12 mouse cellular contexts compared by ENCODE assay signal in genomic region chr5:38812386-38812785, GRCm38 (mm10).
DNase-seq lines count a peak whose midpoint lies in the region; ATAC-seq and TF ChIP-seq lines count a peak whose summit lies in the region.
"Had no signal": no experiment of that assay in that cellular context is flagged by ENCODE, and none has a peak within 500 bp of the region (broad histone marks: within the 10 kb centered on the region; RNA-seq: fewer than 3 reads in every experiment).

No protein-coding gene starts in this region.

- H3K9ac ChIP-seq in embryonic facial prominence, embryonic 14.5 days (ENCODE audit: low read depth, low read length), result no peak overlapping the region
- no peak overlapping the region for H3K9ac ChIP-seq in kidney, postnatal 0 days (ENCODE audit: low read depth, low read length)
- H3K9ac ChIP-seq: embryonic facial prominence, embryonic 15.5 days had no signal

- 44% methylated on average over 7 of the region's 7 CpGs for WGBS in embryonic facial prominence, embryonic 14.5 days
- WGBS in kidney, postnatal 0 days, result 15% methylated on average over 7 of the region's 7 CpGs

- peak overlapping the region; percentile 10; the same call in 1 of the 2 replicates for H3K4me2 ChIP-seq in embryonic facial prominence, embryonic 14.5 days (ENCODE audit: low read depth, low read length)
- H3K4me2 ChIP-seq in kidney, postnatal 0 days (ENCODE audit: low read length), result peak overlapping the region; percentile 41
- H3K4me2 ChIP-seq: embryonic facial prominence, embryonic 15.5 days had no signal

- H3K4me1 ChIP-seq in embryonic facial prominence, embryonic 14.5 days (ENCODE audit: control insufficient read depth, insufficient read depth, low read length), result peaks cover 14% of the 10 kb centered on the region; the same call in 1 of the 2 replicates
- no peaks in the 10 kb centered on the region; the same call in 1 of the 2 replicates for H3K4me1 ChIP-seq in kidney, postnatal 0 days (replicated peaks; ENCODE audit: insufficient read depth, low read length)

- no peak overlapping the region for H3K27ac ChIP-seq in embryonic facial prominence, embryonic 14.5 days (replicated peaks; ENCODE audit: low read depth, low read length)
- no peak overlapping the region for H3K27ac ChIP-seq in kidney, postnatal 0 days
- H3K27ac ChIP-seq: embryonic facial prominence, embryonic 15.5 days had no signal

- peak; percentile 10 for DNase-seq in kidney, adult 9 months
- no peak for DNase-seq in kidney, adult 11 months
- DNase-seq in Patski (ENCODE audit: low read depth, low spot score), result no peak
- peak; percentile 64 for DNase-seq in embryonic facial prominence, embryonic 14.5 days (ENCODE audit: low spot score)
- DNase-seq in kidney, postnatal 0 days (ENCODE audit: low spot score), result no peak
- no peak for DNase-seq in layer of hippocampus, adult 8-10 months (ENCODE audit: low spot score in 2 of 2)
- no peak for DNase-seq in gastrocnemius, postnatal 10 days
- no peak for DNase-seq in lung, adult 18-20 months
- DNase-seq: adrenal gland, adult 2 months; cerebellum, postnatal 25 days had no signal

- POLR2A ChIA-PET in Patski (lab: Charles Lee), result interaction anchor here (0.6 to 0.8 kb wide), 2 partner anchors 47 to 64 kb away, joined by 3 read pairs; partner anchors contain the start of gene Clnk

- in situ Hi-C loops in Patski (cut with MboI; ENCODE audit: low pct_unique_long_range_greater_than_20kb), result no loop called here

- H3K4me3 ChIP-seq in embryonic facial prominence, embryonic 14.5 days (ENCODE audit: low read depth, low read length), result no peak overlapping the region
- no peak overlapping the region for H3K4me3 ChIP-seq in kidney, postnatal 0 days (replicated peaks; ENCODE audit: low read depth, low read length)
- H3K4me3 ChIP-seq: embryonic facial prominence, embryonic 15.5 days had no signal

- TF ChIP-seq CTCF in Patski (IDR thresholded peaks at IDR 0.05), result no peak
- no peak for TF ChIP-seq CTCF in kidney, postnatal 0 days (IDR thresholded peaks at IDR 0.05; ENCODE audit: low read depth)

- CTCF ChIA-PET in Patski (lab: Charles Lee), result interaction anchor here (1.0 kb wide), 1 partner anchor 16 kb away, joined by 3 read pairs; no protein-coding TSS in a partner anchor

- H3K27me3 ChIP-seq in Patski, result no peaks in the 10 kb centered on the region
- H3K27me3 ChIP-seq in embryonic facial prominence, embryonic 14.5 days (replicated peaks; ENCODE audit: control insufficient read depth, insufficient read depth, low read length), result no peaks in the 10 kb centered on the region
- H3K27me3 ChIP-seq in kidney, postnatal 0 days (ENCODE audit: insufficient read depth, low read length), result no peaks in the 10 kb centered on the region
- H3K27me3 ChIP-seq: embryonic facial prominence, embryonic 15.5 days had no signal

- ATAC-seq in Patski, result peak; percentile 61
- ATAC-seq in embryonic facial prominence, embryonic 14.5 days (ENCODE audit: low read depth), result no peak
- no peak for ATAC-seq in kidney, postnatal 0 days (replicated peaks; ENCODE audit: low FRiP score, low read depth)
- ATAC-seq: inflammation-experienced regulatory T-cells, adult 6 months had no signal

- H3K36me3 ChIP-seq in embryonic facial prominence, embryonic 14.5 days (ENCODE audit: control insufficient read depth, insufficient read depth, low read length), result no peaks in the 10 kb centered on the region
- H3K36me3 ChIP-seq in kidney, postnatal 0 days (ENCODE audit: insufficient read depth, low read length), result no peaks in the 10 kb centered on the region
- H3K36me3 ChIP-seq: embryonic facial prominence, embryonic 15.5 days had no signal

- no peaks in the 10 kb centered on the region for H3K9me3 ChIP-seq in embryonic facial prominence, embryonic 14.5 days (ENCODE audit: control insufficient read depth, low read length)
- H3K9me3 ChIP-seq in kidney, postnatal 0 days (replicated peaks; ENCODE audit: low read length), result no peaks in the 10 kb centered on the region
- H3K9me3 ChIP-seq: embryonic facial prominence, embryonic 15.5 days had no signal

Comparison
In these comparisons a context has a peak if more than half of its experiments do, and no peak if none do; other contexts are left out.
1. DNase-seq: peak in kidney, adult 9 months (single experiment) and embryonic facial prominence, embryonic 14.5 days (single experiment); none in kidney, adult 11 months (single experiment), Patski (single experiment), kidney, postnatal 0 days (single experiment), layer of hippocampus, adult 8-10 months (0 of 2), gastrocnemius, postnatal 10 days (single experiment) and lung, adult 18-20 months (0 of 2).